Mouse (Mus musculus) G1E (cell line): Measurements from ENCODE around the gene Nbl1.

Source experiments
- CTCF ChIP-seq: IDR thresholded peaks from 2 replicates; pipeline ENCODE4 v1.5.1; 2012; ENCODE audit warnings: low read depth, low read length, inconsistent platforms, mixed read lengths
- GATA1 ChIP-seq: IDR thresholded peaks from 2 replicates; pipeline ENCODE4 v1.6.1; 2012; ENCODE audit warnings: borderline replicate concordance, low read length, inconsistent platforms, mixed read lengths
- GATA2 ChIP-seq: IDR thresholded peaks from 2 replicates; pipeline ENCODE4 v1.6.1; 2012; ENCODE audit warnings: low read depth, low read length, inconsistent platforms, borderline replicate concordance
- POLR2AphosphoS5 ChIP-seq: IDR thresholded peaks from 2 replicates; pipeline ENCODE4 v1.6.1; 2012; ENCODE audit warnings: low read depth, low read length, inconsistent platforms; ENCODE audit not compliant: insufficient replicate concordance
- TAL1 ChIP-seq: conservative IDR thresholded peaks from 2 replicates; pipeline ENCODE4 v1.6.1; 2012; ENCODE audit warnings: low read depth, low read length, inconsistent platforms, mixed read lengths

DNA sequence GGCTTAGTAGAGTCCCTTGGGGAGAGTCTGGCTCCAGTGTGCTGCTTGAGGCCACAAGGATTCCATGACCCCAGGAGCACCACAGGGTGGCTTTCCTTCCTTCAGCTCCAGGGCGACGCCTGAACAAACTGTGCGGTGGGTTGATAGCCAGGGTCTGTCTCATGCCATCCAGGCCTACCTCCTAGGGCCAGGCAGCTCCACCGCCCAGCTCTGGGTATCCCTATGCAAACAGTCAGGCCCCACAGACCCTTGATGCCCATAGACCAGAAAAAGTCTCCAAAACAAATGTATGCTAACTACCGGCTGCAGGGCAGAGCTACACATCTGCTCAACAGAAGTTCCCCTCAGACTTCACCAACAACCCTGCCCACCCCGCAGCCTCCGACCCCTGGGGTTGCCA is 1.7 kb downstream of the Nbl1 start:
- no peak for TF ChIP-seq TAL1
- TF ChIP-seq CTCF, result no peak
- no peak for TF ChIP-seq GATA1
- TF ChIP-seq POLR2AphosphoS5, result no peak
- TF ChIP-seq GATA2, result no peak
